Mouse (Mus musculus): Measurements from ENCODE around the gene Stat3. TPM values are rescaled to one million over a fixed set of nuclear protein-coding genes. Genes with fewer than 3 reads are reported as not detected.

Stat3 gene
- total RNA-seq (2018; cell fraction: chromatin; rRNA removed) = 100 to 1,000 TPM; 112 to 644 (median 259) TPM
- 100 to 1,000 TPM in 6 of 26 experiments, 10 to 100 TPM in 20; 55.8 to 122 (median 79.2) TPM for total RNA-seq (2018; cell fraction: cytosol; rRNA removed)
- total RNA-seq (2018; cell fraction: nucleus; rRNA removed) = 100 to 1,000 TPM in 22 of 26 experiments, 10 to 100 TPM in 4; 80.4 to 475 (median 153) TPM
- polyA plus RNA-seq (2018) = 44.1 to 73.6 TPM (median 66.6 TPM) in 3 replicates

DNA sequence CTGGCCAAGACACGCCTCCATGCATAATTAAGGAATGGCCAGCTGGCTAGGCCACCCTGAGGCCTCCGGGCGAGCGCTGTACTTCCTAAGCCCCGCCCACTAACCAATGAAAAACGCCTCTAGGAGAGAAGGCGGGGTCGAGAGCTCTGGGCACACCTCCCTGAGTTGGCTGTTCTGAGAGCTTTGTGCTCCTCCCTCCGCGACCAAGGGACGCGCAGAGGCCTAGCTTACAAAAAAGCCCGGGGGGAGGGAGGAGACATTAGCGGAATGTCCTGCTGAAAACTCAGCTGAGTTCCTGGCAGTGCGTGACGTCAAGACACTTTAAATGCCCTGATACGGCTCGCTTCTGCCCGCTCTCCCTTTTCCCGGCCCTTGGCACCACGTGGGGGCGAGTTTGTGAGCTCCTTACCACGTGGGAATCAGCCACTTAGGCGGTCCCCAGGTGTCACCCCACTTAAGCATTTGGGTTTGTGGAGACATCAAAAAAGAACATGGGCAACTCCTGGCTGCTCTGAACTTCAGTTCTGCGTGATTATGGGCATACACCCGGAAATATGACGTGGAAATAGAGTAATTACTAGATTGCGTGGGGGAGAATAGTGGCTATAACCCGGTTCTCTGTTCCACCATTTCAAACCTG is at the start of gene Stat3:
Gene Stat3, minus strand, starts transcription at position 29 of the 640 bp plus-strand sequence.
- H3K36me3 ChIP-seq (ENCODE audit: inconsistent target) = no peaks in the 10 kb centered on the region
- H3K79me2 ChIP-seq (ENCODE audit: inconsistent target) = peaks cover 45% of the 10 kb centered on the region
- H3K27ac ChIP-seq = peak within 1 kb of the TSS; percentile 84
- 2% methylated on average over 28 of the region's 29 CpGs for WGBS (ENCODE audit: missing documents)
- H3K4me3 ChIP-seq (ENCODE audit: inconsistent target) = peak within 1 kb of the TSS; percentile 93

DNA sequence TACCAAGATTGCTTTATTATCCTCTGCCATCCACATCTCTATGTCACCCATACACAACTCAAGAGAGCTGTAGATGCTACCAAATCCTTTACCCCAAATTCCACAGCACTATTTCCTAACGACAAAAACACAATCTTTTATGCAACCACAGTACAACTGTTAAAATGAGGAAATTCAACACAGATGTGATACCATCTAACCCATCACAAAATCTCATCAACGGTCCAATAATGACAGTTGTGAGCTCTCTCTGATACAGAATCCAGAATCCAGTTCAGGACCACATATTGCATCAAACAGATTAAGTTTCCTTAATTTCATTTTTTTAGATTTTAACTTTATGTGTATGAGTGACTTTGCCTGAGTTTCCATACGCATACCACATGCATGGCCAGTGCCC is 49.3 kb upstream of the Stat3 start:
- Histone ChIP-seq H3K4me3 (ENCODE audit: inconsistent target) (no peak overlapping the region), H3K79me2 (ENCODE audit: inconsistent target) (no peaks in the 10 kb centered on the region)
- 53% methylated on average over 3 of the region's 3 CpGs for WGBS (ENCODE audit: missing documents)

DNA sequence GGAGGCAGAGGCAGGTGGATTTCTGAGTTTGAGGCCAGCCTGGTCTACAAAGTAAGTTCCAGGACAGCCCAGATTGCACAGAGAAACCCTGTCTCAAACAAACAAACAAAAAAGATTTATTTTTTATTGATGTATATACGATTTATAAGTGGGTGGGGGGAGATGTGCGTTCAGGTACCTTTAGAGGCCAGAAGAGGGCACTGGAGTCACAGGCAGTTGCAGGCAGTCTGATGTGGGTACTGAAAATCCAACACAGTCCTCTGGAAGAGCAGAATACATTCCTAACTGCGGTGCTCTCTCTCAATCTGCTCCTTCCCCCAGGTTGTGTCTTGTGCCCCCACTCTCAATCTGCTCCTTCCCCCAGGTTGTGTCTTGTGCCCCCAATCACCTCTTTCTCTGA is 46.3 kb upstream of the Stat3 start:
- no peaks in the 10 kb centered on the region for H3K36me3 ChIP-seq (ENCODE audit: inconsistent target)
- H3K27ac ChIP-seq = no peak overlapping the region
- no peaks in the 10 kb centered on the region for H3K79me2 ChIP-seq (ENCODE audit: inconsistent target)
- WGBS (ENCODE audit: missing documents) = 83% methylated on average over 3 of the region's 3 CpGs
- no peak overlapping the region for H3K4me3 ChIP-seq (ENCODE audit: inconsistent target)

More for the DNA sequence above, 49.3 kb upstream of the Stat3 start:
- H3K27ac ChIP-seq = no peak overlapping the region
- H3K36me3 ChIP-seq (ENCODE audit: inconsistent target) = no peaks in the 10 kb centered on the region

DNA sequence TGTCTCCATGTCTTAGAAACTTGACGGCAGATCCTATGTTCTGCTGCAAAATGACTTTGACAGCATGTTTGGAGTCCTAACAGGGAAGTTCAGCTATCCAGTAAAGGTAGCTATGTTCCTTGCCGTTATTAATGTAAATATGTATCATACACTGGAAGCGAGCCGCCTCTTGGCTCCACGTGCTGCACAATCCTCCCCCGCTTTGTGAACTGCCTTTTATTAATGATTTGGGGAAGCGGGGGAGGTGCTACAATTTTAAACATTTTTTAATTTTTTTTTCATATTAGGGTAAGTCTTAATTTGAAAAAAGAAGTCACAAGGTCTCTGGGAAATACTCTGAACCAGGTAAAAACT is 44.4 kb upstream of the Stat3 start:
- 67% methylated on average over 7 of the region's 7 CpGs for WGBS (ENCODE audit: missing documents)
- Histone ChIP-seq H3K4me3 (ENCODE audit: inconsistent target) (no peak overlapping the region), H3K36me3 (ENCODE audit: inconsistent target) (no peaks in the 10 kb centered on the region)

DNA sequence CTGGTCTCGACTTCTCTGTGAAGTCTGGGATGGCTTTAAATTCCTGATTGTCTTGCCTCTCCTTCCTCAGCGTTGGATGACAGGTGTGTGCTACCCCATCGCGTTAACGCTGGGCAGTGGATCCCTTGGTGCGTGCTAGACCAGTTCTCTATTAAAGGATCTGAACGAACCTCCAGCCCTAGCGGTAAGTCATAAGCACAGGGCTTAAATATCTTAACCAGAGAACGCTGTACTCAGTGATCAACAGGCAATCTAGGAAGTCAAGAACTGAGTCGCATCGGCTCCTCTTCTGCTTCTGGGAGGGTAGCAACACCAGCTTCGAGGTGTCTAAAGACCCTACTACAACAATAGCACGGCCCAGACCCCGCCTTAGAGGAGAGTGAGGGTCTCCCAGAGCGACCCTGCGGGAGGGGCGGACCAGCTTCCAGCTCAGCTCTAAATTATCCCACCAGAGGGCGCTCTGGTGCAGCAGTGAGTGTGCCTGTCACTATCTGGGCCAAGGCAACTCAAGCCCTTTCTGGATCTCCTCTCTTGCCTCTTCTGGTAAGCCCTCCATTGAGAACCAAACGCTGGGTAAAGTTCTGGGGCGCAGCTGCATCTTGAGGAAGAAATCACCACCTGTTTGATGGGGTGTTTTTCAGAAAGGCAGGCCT is 43.9 kb upstream of the Stat3 start:
- H3K4me3 ChIP-seq (ENCODE audit: inconsistent target) = peak overlapping the region; percentile 21; the same call in 1 of the 2 replicates
- H3K79me2 ChIP-seq (ENCODE audit: inconsistent target) = no peaks in the 10 kb centered on the region
- H3K36me3 ChIP-seq (ENCODE audit: inconsistent target) = no peaks in the 10 kb centered on the region
- WGBS (ENCODE audit: missing documents) = 3% methylated on average over 19 of the region's 20 CpGs
- no peak overlapping the region for H3K27ac ChIP-seq

More for the DNA sequence above, 44.4 kb upstream of the Stat3 start:
- no peaks in the 10 kb centered on the region for H3K79me2 ChIP-seq (ENCODE audit: inconsistent target)
- no peak overlapping the region for H3K27ac ChIP-seq

DNA sequence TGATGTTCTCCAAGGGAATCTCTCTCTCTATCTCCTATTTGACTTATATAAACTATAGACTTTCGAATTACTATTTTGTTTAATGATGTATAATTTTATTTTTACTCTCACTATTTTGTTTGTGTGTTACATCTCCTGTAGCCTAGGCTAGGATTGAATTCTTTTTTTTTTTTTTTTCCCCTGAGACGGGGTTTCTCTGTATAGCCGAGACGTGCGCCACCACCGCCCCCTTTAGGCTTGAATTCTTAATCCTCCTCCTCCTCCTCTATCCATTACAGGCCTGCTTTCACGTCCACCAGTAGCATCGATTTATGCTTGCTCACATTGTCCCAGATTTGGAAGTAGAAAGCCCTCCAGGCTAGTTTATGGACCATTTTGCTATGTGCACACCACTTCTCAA is 42.7 kb upstream of the Stat3 start:
- Histone ChIP-seq H3K36me3 (ENCODE audit: inconsistent target) (no peaks in the 10 kb centered on the region), H3K79me2 (ENCODE audit: inconsistent target) (no peaks in the 10 kb centered on the region), H3K4me3 (ENCODE audit: inconsistent target) (no peak overlapping the region), H3K27ac (no peak overlapping the region)
- 78% methylated on average over 8 of the region's 8 CpGs for WGBS (ENCODE audit: missing documents)

DNA sequence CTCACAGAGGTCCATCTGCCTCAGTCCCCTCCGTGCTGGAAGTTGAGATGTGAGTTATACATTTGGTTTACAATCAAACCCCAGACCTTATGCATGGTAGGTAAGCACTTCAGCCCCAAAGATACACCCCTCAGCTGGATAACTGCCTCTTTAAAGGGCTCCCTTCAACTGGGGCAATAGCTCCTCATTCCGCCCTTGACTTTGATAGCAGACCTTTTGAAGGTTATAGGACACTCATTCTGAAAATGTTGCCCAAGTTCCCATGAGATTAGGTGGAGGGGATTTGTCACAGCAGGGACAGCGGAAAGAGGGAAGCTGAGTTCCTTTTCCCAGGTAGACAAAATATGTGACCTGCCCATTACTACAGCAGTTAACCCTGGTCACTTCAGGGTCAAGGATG is 41.9 kb upstream of the Stat3 start:
- Histone ChIP-seq H3K36me3 (ENCODE audit: inconsistent target) (no peaks in the 10 kb centered on the region), H3K27ac (no peak overlapping the region), H3K79me2 (ENCODE audit: inconsistent target) (no peaks in the 10 kb centered on the region), H3K4me3 (ENCODE audit: inconsistent target) (no peak overlapping the region)
- WGBS (ENCODE audit: missing documents) = 88% methylated on average over 3 of the region's 3 CpGs

DNA sequence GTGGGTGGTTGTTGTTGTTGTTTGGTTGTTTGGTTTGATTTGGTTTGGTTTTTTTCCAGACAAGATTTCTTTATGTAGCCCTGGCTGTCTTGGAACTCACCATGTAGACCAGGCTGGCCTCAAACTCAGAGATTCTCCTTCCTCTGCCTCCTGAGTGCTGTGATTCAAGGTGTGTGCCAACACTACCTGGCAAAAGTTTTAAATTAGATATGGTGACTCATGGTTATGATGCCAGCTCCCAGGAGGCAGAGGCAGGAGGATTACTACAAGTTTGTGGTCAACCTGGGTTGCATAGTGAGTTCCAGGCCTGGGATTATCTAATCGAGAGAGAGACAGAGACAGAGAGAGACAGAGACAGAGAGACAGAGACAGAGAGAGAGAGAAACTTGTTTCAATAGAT is 41.1 kb upstream of the Stat3 start:
- no peaks in the 10 kb centered on the region for H3K79me2 ChIP-seq (ENCODE audit: inconsistent target)
- 67% methylated on average over 1 of the region's 1 CpGs for WGBS (ENCODE audit: missing documents)
- H3K36me3 ChIP-seq (ENCODE audit: inconsistent target) = no peaks in the 10 kb centered on the region
- H3K27ac ChIP-seq = no peak overlapping the region
- no peak overlapping the region for H3K4me3 ChIP-seq (ENCODE audit: inconsistent target)

DNA sequence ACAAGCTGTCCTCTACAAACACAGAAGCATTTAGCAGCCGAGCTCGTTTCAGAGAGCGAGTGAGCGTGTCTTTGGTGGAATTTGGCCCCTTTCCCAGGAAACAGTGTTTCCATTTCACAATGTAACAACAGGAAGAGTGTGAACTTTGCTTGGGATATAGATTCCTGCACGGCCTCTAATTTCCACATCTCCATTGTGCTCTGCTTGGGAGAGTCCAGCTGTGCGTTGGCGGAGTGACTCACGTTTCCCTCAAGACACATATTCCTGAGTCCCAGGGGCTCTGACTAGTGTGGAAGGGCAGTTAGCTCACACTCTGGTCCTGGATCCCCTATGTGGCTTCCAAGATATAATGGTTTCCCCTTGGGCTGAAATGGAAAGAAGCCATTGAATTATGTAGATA is 40.5 kb upstream of the Stat3 start:
- Histone ChIP-seq H3K27ac (no peak overlapping the region), H3K36me3 (ENCODE audit: inconsistent target) (no peaks in the 10 kb centered on the region), H3K79me2 (ENCODE audit: inconsistent target) (no peaks in the 10 kb centered on the region), H3K4me3 (ENCODE audit: inconsistent target) (no peak overlapping the region)
- whole genome bisulfite sequencing (ENCODE audit: missing documents) = 83% methylated on average over 8 of the region's 8 CpGs

DNA sequence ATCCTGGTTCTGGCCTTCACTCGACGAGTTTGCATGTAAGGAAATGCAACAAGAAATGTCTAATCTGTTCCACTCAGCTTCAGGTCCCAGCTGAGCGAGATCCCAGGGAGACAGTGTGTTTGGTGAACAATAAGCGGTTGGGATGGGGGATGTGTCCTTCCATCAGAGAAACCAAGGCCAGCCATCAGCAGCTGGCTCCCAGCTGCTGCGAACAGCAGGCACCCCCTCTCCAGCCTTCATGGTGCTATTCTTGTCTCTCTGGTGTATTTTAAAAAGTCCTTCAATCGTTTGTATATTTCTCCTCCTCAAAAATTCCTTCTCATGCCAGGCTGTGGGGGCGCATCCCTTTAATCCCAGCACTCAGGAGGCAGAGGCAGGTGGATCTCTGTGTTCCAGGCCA is 35.9 kb upstream of the Stat3 start:
- Histone ChIP-seq H3K36me3 (ENCODE audit: inconsistent target) (no peaks in the 10 kb centered on the region), H3K4me3 (ENCODE audit: inconsistent target) (no peak overlapping the region), H3K79me2 (ENCODE audit: inconsistent target) (no peaks in the 10 kb centered on the region), H3K27ac (no peak overlapping the region)
- WGBS (ENCODE audit: missing documents) = 85% methylated on average over 7 of the region's 7 CpGs

DNA sequence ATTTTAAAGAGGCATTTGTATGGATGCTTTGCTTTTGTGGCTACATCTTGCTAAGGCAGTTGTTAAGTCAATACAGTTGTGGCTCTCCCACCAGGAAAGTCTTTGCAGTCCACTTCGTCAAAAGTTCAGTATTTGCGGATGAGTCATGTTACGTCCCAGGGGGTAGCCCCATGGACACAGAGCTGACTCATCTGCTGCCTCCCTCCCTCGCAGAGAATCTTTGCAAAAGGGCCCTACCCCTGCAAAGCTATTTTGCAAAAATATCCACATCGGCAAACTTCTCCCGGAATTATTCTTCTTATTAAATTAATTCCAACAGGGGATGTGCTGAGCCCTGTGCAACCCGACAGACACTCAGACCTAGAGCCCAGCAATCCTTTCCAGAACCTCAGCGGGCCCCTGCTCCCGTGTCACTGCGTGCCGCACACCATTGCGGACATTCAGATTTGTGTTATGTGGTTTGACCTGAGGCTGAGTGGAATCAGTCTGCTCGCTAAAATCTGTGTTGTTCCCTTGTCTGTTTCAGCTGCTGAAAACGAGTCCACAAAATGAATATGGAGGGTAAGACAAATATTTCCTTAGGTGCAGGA is 35.1 kb upstream of the Stat3 start:
- Histone ChIP-seq H3K4me3 (ENCODE audit: inconsistent target) (no peak overlapping the region), H3K27ac (no peak overlapping the region), H3K36me3 (ENCODE audit: inconsistent target) (no peaks in the 10 kb centered on the region), H3K79me2 (ENCODE audit: inconsistent target) (no peaks in the 10 kb centered on the region)
- WGBS (ENCODE audit: missing documents) = 67% methylated on average over 11 of the region's 14 CpGs

DNA sequence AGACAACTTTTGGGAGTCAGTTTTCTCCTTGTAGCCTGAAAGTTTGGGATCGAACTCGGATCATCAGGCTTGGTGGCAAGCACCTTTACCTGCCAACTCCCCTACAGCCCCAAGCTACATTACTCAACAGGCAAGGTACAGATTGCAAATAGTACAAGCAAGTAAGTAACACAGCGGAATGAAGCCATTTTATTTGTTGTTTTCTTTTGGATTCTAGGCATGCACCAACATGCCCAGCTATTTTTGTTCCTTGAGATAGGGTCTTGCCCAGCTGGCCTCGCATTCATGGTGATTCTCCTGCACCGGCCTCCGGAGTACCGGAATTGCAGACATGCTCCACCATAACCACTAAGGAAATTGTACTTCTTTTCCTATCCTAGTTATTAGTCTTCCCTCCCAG is 33.9 kb upstream of the Stat3 start:
- Histone ChIP-seq H3K79me2 (ENCODE audit: inconsistent target) (no peaks in the 10 kb centered on the region), H3K27ac (no peak overlapping the region), H3K4me3 (ENCODE audit: inconsistent target) (no peak overlapping the region), H3K36me3 (ENCODE audit: inconsistent target) (no peaks in the 10 kb centered on the region)
- WGBS (ENCODE audit: missing documents) = 95% methylated on average over 6 of the region's 7 CpGs

DNA sequence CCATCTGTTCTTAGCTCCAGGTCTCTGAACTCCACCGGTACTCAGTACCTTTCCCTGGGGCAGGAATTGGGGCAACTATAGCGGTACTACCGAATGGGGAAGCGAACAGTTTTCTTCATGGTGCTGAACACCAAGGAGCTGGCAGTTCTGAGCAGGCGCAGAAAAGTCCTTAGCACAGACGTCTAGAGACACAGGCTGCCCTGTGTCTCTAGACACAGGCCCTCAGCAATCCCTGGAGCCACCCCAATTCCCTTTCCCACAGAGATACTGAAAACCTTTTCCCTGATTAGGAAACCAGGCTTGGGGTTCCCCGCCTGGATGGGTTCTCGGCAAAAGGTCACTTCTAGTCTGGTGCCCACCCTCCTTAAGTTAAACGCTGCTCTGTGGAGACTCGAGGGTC is 32.1 kb upstream of the Stat3 start:
- WGBS (ENCODE audit: missing documents) = 86% methylated on average over 10 of the region's 10 CpGs
- Histone ChIP-seq H3K79me2 (ENCODE audit: inconsistent target) (no peaks in the 10 kb centered on the region), H3K4me3 (ENCODE audit: inconsistent target) (no peak overlapping the region), H3K36me3 (ENCODE audit: inconsistent target) (no peaks in the 10 kb centered on the region), H3K27ac (no peak overlapping the region)

DNA sequence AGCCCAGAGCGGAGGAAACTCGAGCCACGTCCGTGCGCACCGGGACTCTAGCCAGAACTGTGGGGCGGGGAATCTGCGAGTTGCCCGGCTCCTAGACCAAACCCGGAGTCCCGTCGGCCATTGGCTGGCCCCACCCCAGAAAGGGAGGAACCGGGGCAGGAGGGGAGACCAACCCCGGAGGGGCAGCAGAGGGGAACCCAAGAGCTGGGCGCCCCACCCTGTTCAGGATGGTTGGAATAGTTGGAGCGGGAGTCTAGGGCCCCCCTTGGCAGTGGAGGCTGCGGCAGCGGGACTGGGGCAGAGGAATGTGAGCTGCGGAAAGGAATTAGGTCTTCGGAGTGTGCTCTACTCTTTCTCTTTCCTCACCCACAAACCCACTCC is 31.2 kb upstream of the Stat3 start, which contains the start of gene Cavin1:
Gene Cavin1, minus strand, starts transcription at position 331 of the 381 bp plus-strand sequence.
- WGBS (ENCODE audit: missing documents) = 8% methylated on average over 18 of the region's 20 CpGs
- H3K27ac ChIP-seq = no peak within 1 kb of the TSS
- H3K79me2 ChIP-seq (ENCODE audit: inconsistent target) = no peaks in the 10 kb centered on the region
- no peaks in the 10 kb centered on the region for H3K36me3 ChIP-seq (ENCODE audit: inconsistent target)
- peak within 1 kb of the TSS; percentile 22 for H3K4me3 ChIP-seq (ENCODE audit: inconsistent target)

Data from macrophage (primary cell).